Mouse (Mus musculus) layer of hippocampus, adult 18-20 months (tissue): ENCODE measurements at regions not wholly inside any gene's neighbourhood (a gene's known extent, or its start where the extent isn't known, plus 50 kb on each side); places are given as distances from the start of the nearest gene placed in this dataset.

Experiments used
- DNase-seq, 2 experiments: peaks; one replicate each; pipeline ENCODE4 v3.0.0; 2022; ENCODE audit warnings: low spot score in 2 of 2

DNA sequence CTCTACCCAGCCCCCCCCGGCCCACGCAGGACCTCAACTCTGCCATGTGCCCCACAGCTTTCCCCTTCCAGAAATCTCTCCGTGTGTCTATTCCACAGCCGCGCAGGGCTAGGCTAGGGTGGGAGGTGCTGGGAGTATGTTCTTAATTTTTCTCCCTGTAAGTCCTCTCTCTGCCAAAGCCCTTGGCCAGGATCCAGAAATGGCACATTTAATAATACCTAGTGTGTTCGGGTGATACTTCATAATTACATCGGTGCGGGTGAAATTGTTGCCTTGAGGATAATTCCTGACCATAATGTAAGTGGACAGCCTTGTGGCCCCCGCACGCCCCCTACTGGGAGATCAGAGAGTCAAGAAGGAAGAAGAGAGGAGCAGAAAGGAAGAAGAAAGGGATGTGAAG is 1093.5 kb downstream of the Mrps31 start:
- DNase-seq = peak; percentile 26 to 70

DNA sequence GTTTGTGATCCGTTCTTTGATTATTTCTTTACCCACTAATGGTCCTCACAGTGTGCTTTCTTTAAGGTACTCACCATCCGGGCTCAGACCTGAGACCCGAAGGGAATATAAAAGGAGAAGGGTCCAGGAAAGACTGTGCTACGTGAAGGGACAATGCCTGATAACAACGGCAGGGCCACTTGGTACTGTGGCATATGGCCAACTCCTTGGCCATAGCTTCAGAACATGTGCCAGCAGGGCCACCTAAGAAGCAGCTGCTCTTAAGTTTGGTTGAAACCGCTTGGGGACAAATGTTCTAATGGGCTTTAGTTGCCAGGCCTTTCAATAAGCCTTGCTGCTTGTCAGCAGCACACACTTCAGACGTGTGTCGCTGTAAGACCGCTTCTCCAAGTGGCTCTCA is 1094.1 kb downstream of the Mrps31 start:
- DNase-seq = no peak

DNA sequence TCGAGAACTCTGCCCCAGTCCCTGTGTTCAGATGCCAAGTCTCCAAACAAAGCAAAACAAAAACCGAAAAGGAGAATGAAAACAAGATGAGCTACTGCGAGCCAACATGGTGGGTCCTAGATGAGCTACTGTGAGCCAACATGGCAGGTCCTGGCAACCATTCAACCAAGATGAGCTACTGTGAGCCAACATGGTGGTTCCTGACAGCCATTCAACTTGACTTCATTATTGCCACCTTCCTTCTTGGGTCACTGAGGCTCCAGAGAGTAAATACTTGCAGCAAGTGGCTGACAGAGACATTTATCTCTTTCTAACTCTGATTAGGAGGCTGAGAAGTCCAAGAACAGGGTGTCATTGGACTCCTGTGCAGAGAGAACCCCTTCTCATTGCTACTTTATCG is 1094.8 kb downstream of the Mrps31 start:
- DNase-seq = no peak

DNA sequence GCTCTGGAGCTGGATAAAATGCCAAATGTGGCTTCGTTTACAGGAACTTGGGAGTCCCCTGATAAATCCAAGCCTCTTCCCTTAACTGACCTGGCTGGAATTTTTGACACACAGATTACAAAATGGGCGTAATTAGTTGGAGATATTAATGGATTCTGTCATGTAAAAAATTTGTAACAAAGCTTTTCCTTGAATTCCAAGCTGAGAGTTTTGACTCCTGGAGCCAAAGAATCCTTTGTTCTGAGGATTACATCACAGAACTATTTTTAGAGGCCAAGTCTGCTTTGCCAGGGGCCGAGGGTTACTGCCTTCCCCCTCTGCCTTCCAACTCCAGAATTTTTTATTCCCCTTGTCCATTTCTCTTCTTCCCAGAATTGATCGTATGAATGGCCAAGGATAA is 1096.5 kb downstream of the Mrps31 start:
- no peak for DNase-seq

DNA sequence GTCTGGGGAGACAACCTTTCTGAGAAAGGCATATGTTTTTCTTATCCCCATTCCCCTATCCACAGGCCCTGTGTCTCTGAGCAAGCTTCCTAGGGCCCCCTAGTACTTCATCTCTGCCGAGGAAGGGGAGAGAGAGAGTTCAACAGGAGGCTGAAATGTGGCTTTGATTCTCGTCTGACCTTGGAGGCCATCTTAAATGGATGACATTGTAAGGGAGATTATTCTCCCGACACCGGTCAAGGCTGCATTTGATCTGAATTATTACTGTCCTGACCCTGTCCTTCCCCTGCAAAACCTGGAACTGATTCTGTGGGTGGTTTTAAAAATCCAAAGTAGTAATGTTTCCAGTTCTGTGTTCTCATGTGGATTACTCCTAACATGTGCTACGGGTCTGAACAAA is 1098.9 kb downstream of the Mrps31 start:
- DNase-seq = no peak

DNA sequence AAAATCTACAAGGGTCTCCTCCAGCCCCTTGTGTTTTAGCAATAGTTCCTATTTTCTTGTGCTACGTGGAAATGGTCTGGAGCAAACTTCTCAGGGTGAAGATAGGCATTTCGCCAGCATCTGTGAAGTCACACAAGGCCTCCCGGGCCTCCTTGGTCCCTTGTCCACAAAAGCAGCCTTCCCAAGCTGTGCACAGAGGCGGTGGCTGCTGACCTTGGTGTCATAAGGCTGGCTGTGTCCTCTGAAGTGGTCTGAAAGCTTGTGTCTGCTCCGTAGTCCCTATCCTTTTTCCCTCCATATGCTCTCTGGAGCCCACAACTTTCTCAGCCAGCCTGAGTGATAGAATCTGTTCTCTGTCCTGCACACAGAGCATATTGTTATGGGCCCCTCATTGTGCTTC is 1099.4 kb downstream of the Mrps31 start:
- no peak for DNase-seq

DNA sequence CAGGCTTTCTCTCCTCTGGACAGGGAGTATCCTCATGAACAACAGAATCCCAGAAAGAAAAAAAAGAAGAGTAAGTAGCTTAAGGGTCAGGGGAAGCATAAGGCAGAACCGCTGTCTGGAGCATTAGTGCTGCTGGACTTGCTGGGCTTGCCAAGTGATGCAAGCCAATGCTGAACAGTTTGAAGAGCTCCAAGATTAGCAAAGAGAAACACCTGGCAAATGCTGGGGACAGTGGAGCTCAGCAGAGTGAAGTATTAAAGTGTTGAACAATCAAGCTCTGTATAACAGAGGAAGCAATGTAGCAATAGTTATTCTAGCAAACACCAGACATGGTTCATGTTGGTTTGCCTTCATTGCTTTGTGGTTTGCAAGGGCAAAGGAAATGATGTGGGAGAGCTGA is 1100.1 kb downstream of the Mrps31 start:
- no peak for DNase-seq

DNA sequence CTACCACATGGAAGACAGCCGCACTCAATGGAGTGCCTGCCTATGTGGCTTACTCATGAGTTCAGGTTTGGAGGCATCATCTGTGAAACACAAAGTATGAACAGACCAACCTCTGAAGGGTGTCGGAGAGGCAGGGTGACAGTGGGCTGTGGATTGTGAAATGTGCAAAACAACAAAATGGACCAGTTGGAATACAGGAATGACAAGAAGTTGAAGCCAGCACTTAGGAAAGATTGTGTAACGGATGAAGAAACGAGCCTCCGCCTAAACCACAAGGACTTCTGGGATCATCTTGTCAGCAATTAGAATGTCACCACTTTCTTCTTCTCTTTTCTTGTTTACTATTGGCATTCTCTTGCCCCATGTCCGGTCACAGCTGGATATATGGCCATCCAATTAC is 1100.6 kb downstream of the Mrps31 start:
- DNase-seq = no peak

DNA sequence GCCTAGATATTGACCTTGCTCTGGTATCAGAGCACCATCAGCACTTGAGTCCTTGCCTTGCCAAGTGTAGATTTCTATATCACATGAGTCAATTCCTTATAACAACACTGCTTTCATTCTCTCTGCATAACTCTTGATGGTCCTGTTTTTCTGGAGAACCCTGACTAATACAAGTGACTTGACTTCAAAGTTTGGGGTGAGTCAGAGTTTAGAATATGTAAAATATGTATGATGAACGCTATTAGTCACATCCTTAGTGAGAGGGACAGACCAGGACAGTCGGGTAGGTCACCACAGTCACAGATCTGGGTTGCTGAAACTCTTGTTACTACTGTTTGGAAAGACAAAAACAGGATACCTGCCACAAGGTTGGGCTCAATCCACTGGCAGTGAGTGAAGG is 1105.3 kb downstream of the Mrps31 start:
- DNase-seq = no peak

DNA sequence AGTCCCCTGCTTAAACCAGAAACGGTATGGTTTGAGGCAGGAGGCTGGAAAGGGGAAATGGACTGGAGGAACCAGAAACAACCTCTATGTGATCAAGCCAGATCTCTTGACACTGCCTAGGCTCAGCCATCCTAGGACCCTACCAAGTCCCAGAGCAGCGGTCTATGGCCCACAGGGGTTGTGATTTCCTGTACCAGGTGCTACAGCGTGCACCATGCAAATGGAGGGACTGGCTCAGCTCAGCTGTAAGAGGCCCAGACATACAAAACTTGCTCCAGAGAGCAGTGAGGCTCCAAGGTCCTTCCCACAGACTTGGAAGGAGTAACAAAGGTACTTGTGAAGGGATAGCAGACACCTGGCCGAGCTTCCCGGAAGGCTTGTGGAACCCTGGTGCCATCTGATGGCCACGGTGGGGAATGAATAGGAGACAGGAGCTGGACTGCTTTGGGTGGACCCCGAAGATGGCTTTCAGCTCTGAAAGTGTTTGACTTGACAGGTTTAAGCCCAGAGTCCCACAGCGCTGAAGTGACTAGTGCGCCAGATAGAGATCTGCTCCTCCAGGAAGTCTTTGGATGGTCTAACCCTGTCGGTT is 1120.5 kb downstream of the Mrps31 start:
- DNase-seq = peak; percentile 8 to 35

DNA sequence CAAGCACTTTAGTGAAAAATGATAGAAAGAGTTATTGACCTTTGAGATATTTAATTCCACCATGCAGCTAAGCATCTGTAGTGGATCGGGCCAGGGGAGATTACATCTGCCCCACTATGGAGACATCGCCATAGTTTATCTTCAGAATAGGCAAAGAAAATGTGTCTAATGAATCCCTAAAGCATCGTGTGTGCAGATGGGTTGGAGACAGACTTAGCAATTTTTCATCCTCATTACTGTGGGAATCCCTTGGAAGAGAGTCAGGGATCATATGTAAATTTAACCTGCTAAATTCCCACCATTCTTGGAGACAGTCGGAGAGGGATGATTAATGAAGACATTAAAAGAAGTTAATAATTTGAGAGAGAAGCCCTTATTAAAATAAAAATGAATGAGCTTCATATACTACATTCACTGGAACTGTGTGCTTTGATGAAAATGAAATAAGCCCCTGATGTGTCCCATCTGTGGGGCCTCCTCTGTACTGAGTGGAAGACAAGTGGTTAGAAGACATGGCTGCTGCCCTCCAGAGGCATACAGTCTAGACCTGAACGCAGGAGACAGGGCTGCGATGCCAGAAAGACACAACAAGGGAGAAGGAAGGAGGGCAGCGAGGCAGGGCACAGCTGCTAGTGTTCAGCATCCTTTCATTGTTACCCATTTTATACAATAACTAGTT is 1126.7 kb downstream of the Mrps31 start:
- DNase-seq = no peak

DNA sequence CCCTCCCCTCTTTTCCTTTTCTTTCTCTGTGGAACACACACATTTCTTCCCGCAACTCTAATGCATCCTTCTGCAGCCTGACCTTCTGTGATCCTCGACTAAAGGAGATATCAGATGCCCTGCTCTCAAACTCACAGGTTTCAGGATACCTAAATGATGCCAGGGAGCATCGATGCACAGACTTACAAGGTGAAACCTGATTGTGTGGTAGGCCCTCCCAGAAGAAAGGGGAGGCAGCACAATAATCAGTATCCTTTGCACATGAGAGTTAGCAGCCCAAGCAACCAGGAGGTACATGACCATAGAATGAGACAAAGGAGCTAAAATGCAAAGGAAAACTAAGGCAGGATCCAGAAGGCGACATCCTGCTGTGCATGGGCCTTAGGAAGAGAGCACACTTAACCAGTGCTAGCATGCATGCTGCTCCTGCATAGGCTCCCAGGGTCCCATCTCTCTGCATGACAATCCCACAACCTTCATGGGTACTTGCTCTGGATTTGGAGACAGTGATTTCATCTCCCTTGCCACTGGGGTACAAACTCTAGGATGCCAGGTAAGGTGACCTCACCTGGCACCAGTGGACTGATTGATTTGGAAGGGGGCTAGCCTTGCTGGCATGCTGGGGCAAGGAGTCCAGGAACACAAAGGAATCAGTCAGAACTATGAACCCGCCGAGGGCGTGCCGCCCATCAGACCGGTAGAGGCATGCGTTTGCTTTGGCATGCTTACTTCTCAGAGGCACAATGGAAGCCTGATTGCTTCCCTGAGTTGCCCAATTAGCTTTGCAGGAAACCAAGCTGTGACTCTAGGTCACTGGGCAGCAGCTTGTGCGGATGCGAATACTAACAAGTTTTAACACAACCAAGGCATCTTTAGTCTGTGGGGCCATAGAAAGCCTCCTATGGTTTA is 1142.7 kb downstream of the Mrps31 start:
- DNase-seq = no peak

DNA sequence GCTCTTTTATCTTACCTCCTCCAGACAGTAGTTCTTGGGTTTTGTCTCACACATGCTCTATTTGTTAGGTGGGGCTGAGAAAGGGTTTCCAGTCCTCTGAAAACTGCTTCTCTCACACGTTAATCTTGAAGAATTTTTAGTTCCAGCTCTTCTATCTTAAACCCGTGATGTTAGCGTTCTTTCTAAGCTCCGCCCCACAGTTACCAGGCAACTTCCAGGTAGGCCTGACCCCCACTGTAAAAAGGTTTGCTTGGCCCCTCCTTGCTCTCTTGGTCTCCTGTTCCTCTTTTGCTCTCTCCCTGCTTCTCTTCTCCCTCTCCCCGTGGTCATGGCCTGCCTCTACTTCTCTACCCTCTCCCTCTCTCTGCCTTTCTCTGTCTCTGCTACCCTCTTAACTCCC is 1149.7 kb downstream of the Mrps31 start:
- no peak for DNase-seq

DNA sequence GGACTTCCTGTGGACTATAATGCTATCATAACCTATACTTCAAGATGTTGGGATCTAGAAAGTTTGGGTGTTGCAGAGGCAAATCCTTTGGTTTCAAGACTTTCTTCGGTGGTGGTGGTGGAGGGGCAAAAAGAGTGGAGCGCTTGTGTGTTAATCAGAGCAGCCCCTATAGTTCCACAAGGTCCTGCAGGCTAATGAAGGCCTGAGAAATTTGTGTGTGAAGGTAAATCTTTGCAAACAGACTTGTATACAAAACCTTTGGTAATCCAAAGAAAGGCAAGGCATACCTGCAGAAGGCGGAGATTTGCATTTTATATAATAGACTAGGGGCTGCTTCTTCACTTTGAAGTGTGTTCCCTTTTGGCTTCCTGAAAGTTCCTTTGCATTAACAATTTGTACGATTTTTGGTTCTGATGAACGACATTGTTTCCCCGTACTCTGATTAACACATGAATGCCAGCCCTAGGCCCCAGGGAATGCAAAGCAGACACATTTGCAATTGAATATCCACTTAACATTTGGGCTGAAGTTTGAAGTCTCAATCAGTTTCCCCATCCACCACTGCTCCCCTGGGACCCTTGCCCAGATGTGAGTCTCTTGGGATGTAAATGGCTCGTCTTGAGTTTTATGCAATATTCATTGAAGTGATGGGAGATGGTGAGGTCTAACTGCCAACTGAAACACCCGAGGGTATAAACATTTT is 1150.7 kb downstream of the Mrps31 start:
- peak in 1 of 2 experiments; percentile 10 for DNase-seq

DNA sequence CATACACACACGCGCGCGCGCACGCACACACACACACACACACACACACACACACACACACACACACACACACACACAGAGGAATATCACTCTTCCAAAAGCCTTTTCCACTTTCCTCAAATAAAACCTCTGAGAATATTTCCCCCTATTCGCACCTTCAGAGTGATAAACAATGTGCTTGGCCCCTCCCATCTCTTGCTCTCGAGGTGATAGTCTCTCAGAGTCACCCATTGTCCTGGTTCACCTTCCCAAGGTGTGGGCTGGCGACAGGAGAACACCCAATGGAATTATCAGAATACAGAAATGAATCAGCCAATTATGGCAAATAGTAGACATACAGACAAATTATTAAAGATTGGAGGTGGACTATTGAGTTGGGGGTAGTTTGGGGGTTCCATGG is 1151.3 kb downstream of the Mrps31 start:
- no peak for DNase-seq

DNA sequence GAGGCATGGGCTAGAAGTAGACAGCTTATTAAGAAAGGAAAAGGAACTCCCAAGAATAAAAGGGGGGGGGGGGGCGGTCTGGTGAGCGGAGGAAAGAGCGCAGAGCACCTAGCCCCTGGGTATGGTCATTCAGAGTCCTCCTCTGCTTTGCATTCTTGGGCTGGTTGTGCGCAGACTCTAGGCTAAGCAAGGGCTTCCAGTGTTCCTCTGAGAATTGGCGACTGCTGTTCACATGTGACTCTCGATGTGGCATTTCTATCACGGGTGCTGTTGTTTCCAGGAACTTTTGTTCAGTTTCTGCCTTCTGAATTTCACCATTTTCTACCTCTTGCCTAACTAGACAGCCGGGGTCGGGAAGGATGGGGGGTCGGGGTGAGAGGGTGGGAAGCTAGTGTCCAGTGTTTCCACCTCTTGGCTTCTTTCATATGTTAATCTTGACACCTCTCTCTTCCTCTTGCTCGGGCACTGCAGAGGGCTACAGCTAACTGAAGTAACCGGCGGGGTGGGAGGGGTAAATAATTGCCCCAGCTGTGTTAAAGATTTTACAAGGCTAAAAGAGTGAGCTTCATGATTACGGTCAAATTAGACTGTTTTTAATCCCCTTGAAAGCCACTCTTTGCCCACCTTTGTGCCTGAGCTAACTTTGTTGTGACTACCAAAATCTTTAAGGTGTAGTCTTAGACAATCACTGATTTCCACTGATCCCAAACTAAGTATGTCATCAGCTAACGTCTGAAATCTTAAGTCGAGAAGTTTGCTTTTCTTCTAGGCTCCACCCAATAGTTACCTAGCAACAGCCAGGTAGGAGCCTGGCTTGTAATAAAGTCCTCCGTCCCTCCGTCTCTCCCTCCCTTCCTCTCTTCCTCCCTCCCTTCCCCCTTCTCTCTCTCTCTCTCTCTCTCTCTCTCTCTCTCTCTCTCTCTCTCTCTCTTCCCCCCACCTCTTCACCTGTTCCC is 1152.2 kb downstream of the Mrps31 start:
- no peak for DNase-seq

DNA sequence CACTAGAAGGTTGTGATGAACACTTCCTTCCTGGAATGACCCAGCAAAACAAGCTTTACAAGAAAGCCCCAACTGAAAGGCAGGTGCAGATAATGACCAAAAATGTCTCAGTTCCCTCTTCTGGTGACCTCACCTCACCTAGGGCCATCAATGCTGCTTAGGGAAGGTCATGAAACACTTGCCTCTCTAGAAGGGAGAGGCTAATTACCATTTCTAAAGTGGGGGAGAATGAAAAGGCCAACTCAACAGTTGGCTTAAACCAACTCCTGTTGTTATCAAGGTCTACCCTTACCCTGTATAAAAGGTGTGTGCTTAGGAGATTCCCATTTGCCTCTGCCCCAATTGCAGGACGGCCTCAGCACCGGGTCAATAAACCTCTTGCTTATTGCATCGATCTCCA is 1156.7 kb downstream of the Mrps31 start:
- DNase-seq = no peak

DNA sequence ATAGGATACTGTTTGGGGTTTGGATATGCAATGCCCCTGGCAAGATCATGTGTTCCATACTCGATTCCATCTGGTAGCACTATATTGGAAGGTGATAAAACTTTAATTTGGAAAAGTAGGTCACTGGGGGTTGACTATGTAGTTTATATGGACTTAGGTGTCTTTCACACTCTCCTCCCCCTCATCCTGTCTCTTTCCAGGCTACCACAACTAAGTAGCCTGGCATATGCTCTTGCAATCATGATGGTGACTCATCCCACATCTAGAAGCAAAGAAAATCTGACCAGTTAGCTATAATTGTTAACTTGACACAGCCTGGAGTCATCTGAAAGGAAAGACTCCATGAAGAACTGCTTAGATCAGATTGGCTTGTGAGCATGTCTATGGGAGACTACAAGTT is 1154.3 kb downstream of the Adam3 start:
- no peak for DNase-seq

DNA sequence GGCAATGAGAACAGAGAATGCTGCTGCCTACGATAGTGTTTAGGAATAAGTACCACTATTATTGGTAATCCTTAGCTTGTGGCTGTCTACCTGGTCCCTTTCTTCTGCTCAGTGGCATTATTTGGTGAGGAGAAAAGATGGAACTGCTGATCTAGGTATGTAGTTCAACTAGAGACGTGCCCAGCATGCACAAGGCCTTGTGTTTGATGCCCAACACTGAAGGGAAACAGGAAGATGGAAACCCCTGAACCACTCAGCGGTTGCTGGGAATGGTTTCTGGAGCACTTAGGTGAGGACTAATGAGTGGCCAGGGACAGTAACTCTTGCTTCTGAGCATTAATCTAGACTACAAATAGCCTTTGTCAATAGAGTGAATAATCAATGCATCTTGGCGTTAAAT is 1145.5 kb downstream of the Adam3 start:
- DNase-seq = no peak

DNA sequence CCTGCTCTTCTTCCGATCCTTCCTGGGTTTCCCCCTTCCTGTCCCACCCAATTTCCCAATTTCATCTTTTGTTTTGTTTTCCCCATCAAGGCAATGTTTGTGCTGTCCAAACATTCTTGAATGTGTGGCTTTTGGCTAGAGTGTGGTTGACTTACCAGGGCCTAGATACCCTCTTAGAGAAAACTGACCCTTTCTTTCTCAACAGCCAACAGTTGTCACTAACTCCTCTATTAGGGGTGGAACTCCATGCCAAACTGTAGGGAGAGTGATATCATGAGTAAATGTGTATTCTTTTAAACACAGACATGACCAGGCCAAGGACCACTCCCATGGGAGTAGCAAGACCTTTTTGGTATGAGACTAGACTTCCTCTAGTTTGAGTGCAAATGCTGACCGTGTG is 1145.0 kb downstream of the Adam3 start:
- DNase-seq = no peak
